Mouse (Mus musculus): Measurements from ENCODE around the gene Eya3.
"Not testable (repeated sequence)": the region's sequence is repeated elsewhere in the genome, so short reads cannot be mapped to it uniquely, and the experiment has no call there.

Gene Eya3

GRCm38 (mm10) chr4:132743992-132744911, 105.5 kb downstream of the Eya3 start:
- DNase-seq = peak; percentile 29

- no peak for DNase-seq
Observed at GRCm38 (mm10) chr4:132746911-132747517, 108.2 kb downstream of the Eya3 start.

GRCm38 (mm10) chr4:132747664-132748259, 109.0 kb downstream of the Eya3 start:
- no peak for DNase-seq

DNA sequence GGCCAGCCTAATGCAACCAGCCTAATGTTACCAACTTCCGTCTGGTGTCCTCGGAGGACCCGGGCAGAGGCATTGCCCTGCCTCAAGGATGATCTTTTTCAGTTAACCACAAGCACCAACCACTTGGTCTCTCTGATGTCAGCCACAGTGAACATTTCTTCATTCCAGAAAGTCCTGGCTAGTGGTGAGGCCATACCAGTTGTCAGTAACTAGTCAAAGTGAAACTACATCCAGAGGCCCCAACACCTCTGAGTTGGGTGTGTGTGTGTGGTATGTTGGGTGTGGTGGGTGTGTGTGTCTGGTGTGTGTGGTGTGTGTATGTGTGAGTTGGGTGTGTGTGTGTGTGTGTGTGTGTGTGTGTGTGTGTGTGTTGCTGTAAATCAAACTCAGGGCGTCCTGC, 110.0 kb downstream of the Eya3 start:
- DNase-seq = no peak

- no peak for DNase-seq
Observed at GRCm38 (mm10) chr4:132749258-132749982, 110.6 kb downstream of the Eya3 start.

GRCm38 (mm10) chr4:132752992-132753391, 114.2 kb downstream of the Eya3 start:
- no peak for DNase-seq

DNA sequence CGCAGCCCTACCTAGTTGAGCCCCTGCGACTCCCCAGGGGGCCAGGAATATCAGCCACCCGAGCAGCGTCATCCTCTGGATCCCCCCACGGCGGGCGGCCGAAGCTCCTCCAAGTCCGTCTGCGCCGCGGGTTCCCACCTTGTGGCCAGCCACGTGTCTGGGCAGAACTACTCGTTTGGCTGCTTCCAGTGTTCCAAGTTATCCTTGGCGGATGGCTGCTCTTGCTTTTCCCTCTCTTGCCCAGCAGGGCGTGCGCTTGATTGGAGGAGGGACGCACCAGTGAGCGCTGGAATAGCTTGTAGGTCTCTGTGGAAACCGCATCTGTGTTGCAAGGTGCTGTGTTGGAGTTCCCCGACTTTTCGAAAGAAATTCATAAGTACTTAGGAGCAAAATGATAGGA, 118.2 kb downstream of the Eya3 start, which contains the start of gene Smpdl3b:
Gene Smpdl3b, minus strand, starts transcription at position 279 of the 400 bp plus-strand sequence.
- peak; percentile 65 for DNase-seq

- no peak for DNase-seq
Observed at GRCm38 (mm10) chr4:132757633-132758351, 119.0 kb downstream of the Eya3 start.

GRCm38 (mm10) chr4:132760296-132760695, 121.5 kb downstream of the Eya3 start:
- no peak for DNase-seq

DNA sequence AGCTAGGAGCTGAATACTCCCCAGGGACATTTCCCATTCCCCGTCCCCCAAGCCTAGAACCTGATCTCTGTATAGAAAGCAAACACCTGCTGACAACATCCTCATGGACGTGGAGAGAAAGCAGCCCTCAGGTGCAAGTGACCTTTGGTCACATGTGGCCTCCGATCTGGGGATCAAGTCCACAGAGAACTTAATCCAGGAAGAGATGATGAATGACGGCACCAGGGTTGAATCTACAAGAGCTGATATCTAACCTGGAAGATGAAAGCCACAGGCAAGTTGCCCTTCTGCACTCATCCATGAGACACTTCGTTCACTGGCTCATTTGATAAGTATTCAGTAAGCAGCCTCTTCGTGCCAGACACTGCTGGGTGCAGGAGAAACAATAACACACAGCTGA, 123.8 kb downstream of the Eya3 start:
- DNase-seq = no peak

DNA sequence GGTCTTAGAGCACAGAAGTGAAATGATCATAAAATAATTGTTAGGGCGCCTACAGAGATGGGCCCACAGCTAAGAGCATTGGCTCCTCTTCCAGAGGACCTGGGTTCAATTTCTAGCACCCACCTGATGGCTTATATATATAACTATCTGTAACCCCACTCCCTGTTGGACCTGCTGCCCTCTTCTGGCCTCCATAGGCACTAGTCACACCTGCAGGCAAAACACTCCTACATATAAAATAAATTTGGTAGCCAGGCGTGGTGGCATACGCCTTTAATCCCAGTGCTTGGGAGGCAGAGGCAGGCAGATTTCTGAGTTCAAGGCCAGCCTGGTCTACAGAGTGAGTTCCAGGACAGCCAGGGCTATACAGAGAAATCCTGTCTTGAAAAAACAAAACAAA, 124.3 kb downstream of the Eya3 start:
- not testable (repeated sequence) for DNase-seq

- DNase-seq = peak; percentile 98
Observed at GRCm38 (mm10) chr4:132767914-132768876, 129.4 kb downstream of the Eya3 start, which contains the start of gene Rpa2. Gene Rpa2, plus strand, starts transcription at chr4:132768332.

DNA sequence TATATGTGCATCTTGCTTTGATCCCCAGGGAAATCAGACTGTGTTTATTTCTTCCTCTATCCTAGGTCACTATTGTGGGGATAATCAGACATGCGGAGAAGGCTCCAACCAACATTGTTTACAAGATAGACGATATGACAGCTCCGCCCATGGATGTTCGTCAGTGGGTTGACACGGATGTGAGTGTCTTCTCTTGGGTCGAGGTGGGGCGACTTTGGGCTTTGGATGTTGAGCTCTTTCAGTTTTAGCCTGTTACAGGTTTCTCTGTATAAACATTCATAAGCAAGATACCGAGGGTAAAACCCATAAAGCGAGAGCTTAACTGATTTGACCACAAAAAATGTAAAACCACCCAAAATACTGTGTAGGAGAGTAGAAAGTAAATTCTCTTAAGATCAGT, 133.0 kb downstream of the Eya3 start:
- no peak for DNase-seq
